Mouse (Mus musculus) cortical plate, adult 2 months (tissue): ENCODE results near the gene Pglyrp2.

Experiments
- CTCF ChIP-seq: fragments of 200-500 bp; IDR thresholded peaks from 2 replicates; pipeline ENCODE4 v1.5.1; 2011; ENCODE audit warnings: mild to moderate bottlenecking, control low read depth, low read length; ENCODE audit not compliant: insufficient read depth; ENCODE audit errors: extremely low read depth
- POLR2A ChIP-seq: fragments of 200-500 bp; IDR thresholded peaks from 2 replicates; pipeline ENCODE4 v1.6.1; 2011; ENCODE audit warnings: mild to moderate bottlenecking, low read length, control low read depth; ENCODE audit not compliant: insufficient read depth; ENCODE audit errors: extremely low read depth

- no peak for TF ChIP-seq CTCF
- no peak for TF ChIP-seq POLR2A
These were observed 8.4 kb downstream of the Pglyrp2 start for GRCm38 (mm10) chr17:32415417-32416020.
